Mouse (Mus musculus) testis, adult 2 months (tissue): ENCODE measurements around the gene Polr2e.

Experiments used
- CTCF ChIP-seq: fragments of 200-500 bp; IDR thresholded peaks from 2 replicates; pipeline ENCODE4 v1.5.1; 2012; ENCODE audit warnings: low read depth, mild to moderate bottlenecking, inconsistent platforms, low read length, moderate library complexity; ENCODE audit not compliant: control insufficient read depth, insufficient read depth, insufficient replicate concordance
- POLR2A ChIP-seq: fragments of 200-500 bp; IDR thresholded peaks from 2 replicates; pipeline ENCODE4 v1.6.1; 2012; ENCODE audit warnings: low read depth, mild to moderate bottlenecking, inconsistent platforms, low read length, moderate library complexity; ENCODE audit not compliant: control insufficient read depth

DNA sequence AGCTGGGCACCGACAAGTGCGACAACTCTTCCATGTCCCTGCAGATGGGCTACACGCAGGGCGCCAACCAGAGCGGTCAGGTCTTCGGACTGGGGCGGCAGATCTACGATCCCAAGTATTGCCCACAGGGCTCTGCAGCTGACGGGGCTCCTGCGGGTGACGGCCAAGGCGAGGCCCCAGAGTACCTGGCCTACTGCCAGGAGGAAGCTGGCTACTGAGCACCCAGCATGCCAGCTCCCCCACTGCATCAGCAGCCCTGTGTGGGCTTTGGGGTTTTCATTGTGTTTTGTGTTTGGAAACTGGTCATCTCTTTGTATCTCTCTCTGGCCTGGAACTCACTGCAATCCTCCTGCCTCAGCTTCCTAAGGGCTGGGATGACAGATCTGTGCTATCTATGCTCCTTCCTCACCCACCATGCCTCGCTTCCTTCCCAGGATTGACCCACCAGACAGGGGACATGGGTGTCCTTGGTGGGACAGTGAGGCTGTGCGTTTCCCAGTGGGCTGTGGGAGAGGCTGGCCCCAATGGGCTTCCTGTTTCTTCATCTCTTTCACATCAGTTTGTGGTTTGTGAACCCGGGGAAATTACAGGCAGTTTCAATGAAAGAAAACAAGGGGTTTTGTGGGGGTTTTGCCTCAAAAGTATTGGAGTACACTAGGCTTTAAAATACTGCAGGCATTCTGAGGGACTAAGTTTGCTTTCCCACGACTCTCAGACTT is 45.0 kb downstream of the Polr2e start:
- TF ChIP-seq POLR2A (no peak), CTCF (no peak)
